Mouse (Mus musculus): ENCODE measurements around the gene Btg1-ps2. TPM values are rescaled to one million over a fixed set of nuclear protein-coding genes. Genes with fewer than 3 reads are reported as not detected.
"Not testable (repeated sequence)": the region's sequence is repeated elsewhere in the genome, so short reads cannot be mapped to it uniquely, and the experiment has no call there.

Gene Btg1-ps2
- total RNA-seq (2018; cell fraction: chromatin; rRNA removed), result not detected
- not detected for total RNA-seq (2018; cell fraction: cytosol; rRNA removed)
- not detected for total RNA-seq (2018; cell fraction: nucleus; rRNA removed)
- not detected in 3 replicates for polyA plus RNA-seq (2018)

DNA sequence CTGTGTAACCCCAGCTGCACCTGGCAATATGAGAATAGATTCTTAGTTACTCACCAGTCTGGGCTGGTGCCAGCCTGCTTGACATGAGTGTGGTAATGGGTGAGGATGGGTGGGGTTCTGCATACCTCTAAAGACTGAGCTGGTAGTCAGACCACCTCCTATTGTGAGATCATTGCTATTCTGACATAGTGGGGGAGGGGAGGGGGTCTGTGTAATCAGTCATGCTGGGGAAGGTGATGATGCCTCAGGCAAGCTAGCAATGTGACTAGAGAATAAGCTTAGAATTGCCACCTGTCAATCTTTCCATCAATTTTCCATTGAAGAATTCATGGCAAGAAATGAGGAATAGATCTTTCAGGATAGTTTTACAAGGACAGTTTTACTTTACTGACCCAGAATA, at the start of gene Btg1-ps2:
Gene Btg1-ps2, minus strand, starts transcription at position 101 of the 400 bp plus-strand sequence.
- H3K4me3 ChIP-seq (ENCODE audit: inconsistent target); H3K36me3 ChIP-seq (ENCODE audit: inconsistent target); H3K79me2 ChIP-seq (ENCODE audit: inconsistent target); H3K27ac ChIP-seq: not testable (repeated sequence)

DNA sequence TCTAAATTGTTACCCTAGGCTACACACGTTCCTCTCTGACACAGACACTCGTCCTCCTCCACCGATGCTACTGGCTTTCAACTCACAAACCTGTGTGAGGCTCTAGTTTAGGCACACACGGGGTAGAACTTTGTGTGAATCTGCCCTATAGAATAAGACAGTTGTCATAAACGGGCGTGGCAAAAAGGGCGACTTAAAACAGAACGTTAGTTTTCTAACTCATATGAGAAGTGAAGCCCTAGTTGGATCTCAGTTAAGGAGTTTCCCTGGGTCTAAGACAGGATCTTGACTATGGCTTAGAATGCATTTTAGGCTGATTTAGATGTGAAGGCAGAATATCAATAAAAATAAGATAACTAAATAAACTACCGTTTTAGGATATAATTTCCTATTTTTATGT, 42.1 kb upstream of the Btg1-ps2 start, which contains the start of gene Rhox11:
Gene Rhox11, minus strand, starts transcription at position 101 of the 400 bp plus-strand sequence.
- no peaks in the 10 kb centered on the region for H3K79me2 ChIP-seq (ENCODE audit: inconsistent target)
- no peak within 1 kb of the TSS for H3K27ac ChIP-seq
- no peak within 1 kb of the TSS for H3K4me3 ChIP-seq (ENCODE audit: inconsistent target)
- H3K36me3 ChIP-seq (ENCODE audit: inconsistent target), result no peaks in the 10 kb centered on the region
- 85% methylated on average over 9 of the region's 9 CpGs for WGBS (ENCODE audit: missing documents)

DNA sequence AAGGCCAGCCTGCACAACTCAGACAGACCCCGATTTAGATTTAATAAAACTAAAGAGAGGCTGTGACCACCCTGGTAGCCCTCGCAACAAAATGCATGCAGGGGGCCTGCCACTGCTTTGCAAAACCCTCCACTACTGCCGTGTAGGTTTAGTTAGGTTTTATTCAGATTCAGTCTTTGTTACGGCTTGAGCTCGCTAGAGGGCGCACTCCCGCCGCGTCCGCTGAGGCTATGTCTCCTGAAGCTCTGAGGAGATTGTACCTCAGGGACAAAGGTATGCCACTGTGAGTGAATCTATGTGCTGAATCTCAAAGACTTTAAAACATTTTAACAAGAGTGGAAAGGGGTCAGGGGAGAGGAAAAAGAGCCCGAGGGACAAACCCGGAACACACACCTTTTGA, 41.3 kb upstream of the Btg1-ps2 start:
- no peaks in the 10 kb centered on the region for H3K36me3 ChIP-seq (ENCODE audit: inconsistent target)

DNA sequence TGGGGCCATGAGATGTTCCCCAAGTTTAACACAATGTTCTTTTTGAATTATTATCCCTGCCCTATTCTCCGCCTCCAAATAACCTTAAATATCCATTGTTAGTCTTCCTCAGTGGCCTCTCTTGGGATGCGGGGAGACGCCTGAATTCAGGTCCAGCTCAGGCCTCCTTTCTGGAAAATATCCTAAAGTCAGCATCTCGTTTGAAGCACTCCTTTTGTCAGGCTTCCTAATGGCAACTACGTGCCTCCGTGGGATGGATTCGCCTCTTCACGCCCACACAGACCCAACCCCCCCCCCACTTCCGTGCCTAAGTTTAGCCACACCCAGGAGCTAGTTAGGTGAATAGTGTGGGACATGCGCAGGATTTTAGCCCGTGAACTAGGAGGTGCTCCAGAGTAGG, 23.3 kb upstream of the Btg1-ps2 start, which contains the start of gene Rhox10:
Gene Rhox10, plus strand, starts transcription at position 301 of the 400 bp plus-strand sequence.
- H3K27ac ChIP-seq, result no peak within 1 kb of the TSS
- H3K79me2 ChIP-seq (ENCODE audit: inconsistent target), result no peaks in the 10 kb centered on the region
- H3K4me3 ChIP-seq (ENCODE audit: inconsistent target), result no peak within 1 kb of the TSS
- 78% methylated on average over 11 of the region's 11 CpGs for WGBS (ENCODE audit: missing documents)
- H3K36me3 ChIP-seq (ENCODE audit: inconsistent target), result no peaks in the 10 kb centered on the region

More for the DNA sequence above, 41.3 kb upstream of the Btg1-ps2 start:
- H3K27ac ChIP-seq, result no peak overlapping the region
- no peaks in the 10 kb centered on the region for H3K79me2 ChIP-seq (ENCODE audit: inconsistent target)
- no peak overlapping the region for H3K4me3 ChIP-seq (ENCODE audit: inconsistent target)
- WGBS (ENCODE audit: missing documents), result 28% methylated on average over 12 of the region's 12 CpGs

DNA sequence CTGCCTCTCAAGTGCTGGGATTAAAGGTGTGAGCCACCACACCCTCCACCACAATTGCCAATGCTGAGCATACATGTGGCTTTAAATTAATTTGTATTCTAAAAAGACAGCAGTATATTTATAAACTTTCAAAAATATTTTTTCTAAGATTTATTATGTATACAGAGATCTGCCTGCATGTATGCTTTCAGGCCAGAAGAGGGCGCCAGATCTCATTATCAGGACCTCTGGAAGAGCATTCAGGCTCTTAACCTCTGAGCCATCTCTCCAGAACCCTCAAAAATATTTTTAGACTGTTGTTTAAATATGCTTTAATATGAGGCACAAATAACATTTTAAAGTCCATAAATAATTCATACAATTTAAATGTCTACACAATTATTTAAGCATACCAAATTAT, 18.6 kb upstream of the Btg1-ps2 start:
- Histone ChIP-seq H3K4me3 (ENCODE audit: inconsistent target) (no peak overlapping the region), H3K79me2 (ENCODE audit: inconsistent target) (no peaks in the 10 kb centered on the region), H3K27ac (no peak overlapping the region), H3K36me3 (ENCODE audit: inconsistent target) (no peaks in the 10 kb centered on the region)
- 0% methylated on average over 1 of the region's 1 CpGs for WGBS (ENCODE audit: missing documents)

DNA sequence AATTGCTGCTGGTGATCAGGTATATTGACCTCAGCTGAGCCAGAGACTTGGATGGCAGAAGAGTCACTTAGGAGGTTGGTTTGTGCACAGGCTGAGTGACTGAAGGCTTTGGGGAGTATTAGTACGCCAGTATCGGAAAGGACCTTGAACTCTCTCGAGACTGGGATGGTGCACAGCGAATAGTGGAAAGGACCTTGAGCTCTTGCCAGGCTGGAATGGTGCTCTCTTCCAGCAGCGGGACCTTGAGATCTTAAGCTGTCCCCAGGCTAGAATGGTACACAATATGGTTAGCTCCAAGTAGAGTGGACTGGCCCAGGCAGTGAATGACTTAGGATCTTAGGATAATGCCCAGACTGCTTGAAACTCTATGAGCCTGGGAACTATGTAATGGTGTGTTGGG, 3.2 kb downstream of the Btg1-ps2 start:
- WGBS (ENCODE audit: missing documents), result 100% methylated on average over 4 of the region's 5 CpGs
- Histone ChIP-seq H3K27ac (no peak overlapping the region), H3K4me3 (ENCODE audit: inconsistent target) (no peak overlapping the region), H3K79me2 (ENCODE audit: inconsistent target) (no peaks in the 10 kb centered on the region), H3K36me3 (ENCODE audit: inconsistent target) (no peaks in the 10 kb centered on the region)

DNA sequence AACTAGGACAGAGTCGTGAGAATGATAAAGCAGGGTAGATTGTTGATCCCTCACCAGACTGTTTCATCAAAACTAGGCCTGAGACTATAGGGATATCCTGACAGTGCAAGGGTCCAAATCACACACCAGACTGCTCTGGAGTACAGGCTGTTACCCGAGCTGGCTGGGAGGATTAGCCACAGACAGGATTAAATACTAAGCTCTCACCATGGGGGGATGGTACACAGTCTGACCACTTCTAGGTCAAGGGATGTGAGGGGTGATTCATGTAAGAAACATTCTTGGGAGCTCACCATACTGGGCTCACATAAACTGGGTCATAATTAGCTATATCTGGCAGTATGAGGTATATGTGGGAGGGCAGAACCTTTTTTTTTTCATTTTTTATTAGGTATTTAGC, 9.1 kb downstream of the Btg1-ps2 start:
- H3K4me3 ChIP-seq (ENCODE audit: inconsistent target), result no peak overlapping the region
- H3K79me2 ChIP-seq (ENCODE audit: inconsistent target), result no peaks in the 10 kb centered on the region
- no peak overlapping the region for H3K27ac ChIP-seq
- WGBS (ENCODE audit: missing documents), result 83% methylated on average over 2 of the region's 2 CpGs
- H3K36me3 ChIP-seq (ENCODE audit: inconsistent target), result no peaks in the 10 kb centered on the region

DNA sequence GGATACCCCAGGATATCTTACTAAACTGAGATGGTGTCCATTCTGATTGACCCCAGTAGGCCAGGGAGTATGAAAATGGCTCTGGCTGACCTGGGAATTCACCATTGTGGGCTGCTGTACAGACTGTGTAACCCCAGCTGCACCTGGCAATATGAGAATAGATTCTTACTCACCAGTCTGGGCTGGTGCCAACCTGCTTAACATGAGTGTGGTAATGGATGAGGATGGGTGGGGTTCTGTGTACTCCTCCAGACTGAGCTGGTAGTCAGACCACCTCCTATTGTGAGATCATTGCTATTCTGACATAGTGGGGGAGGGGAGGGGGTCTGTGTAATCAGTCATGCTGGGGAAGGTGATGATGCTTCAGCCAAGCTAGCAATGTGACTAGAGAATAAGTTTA, 24.3 kb downstream of the Btg1-ps2 start, which contains the start of gene Btg1-ps1:
Gene Btg1-ps1, minus strand, starts transcription at position 219 of the 400 bp plus-strand sequence.
- not testable (repeated sequence) for H3K4me3 ChIP-seq (ENCODE audit: inconsistent target); H3K27ac ChIP-seq; H3K36me3 ChIP-seq (ENCODE audit: inconsistent target); H3K79me2 ChIP-seq (ENCODE audit: inconsistent target)

DNA sequence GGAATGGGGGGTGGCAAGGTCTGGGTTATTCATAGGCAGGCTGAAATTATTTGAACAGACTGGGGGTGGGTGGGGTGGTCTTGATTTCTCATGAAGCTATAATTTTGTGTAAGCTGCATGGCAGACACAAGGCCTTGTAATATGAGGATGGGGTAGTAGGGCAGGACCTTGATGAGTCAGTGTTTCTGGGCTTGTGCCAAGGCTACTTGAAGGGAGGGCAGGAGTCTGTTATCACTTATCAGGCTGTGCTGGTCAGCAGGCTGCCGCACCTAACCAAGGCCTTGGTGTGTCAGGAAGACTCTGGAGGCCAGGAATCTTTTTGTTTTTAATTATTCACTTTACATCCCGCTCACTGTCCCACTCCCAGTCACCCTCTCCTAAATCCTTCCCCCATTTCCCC, 34.2 kb downstream of the Btg1-ps2 start:
- H3K36me3 ChIP-seq (ENCODE audit: inconsistent target), result no peaks in the 10 kb centered on the region
- H3K4me3 ChIP-seq (ENCODE audit: inconsistent target), result no peak overlapping the region
- no peak overlapping the region for H3K27ac ChIP-seq
- WGBS (ENCODE audit: missing documents), result 87% methylated on average over 2 of the region's 2 CpGs
- no peaks in the 10 kb centered on the region for H3K79me2 ChIP-seq (ENCODE audit: inconsistent target)

Other genes starting within 250 kb of the Btg1-ps2 start
- gene Rhox5, start 238.3 kb downstream of the Btg1-ps2 start, polyA plus RNA-seq (2018), result not detected in 3 replicates
- gene Rhox6, start 216.2 kb downstream of the Btg1-ps2 start, polyA plus RNA-seq (2018), result not detected in 3 replicates
- not detected in 3 replicates for gene Rhox7a, start 211.4 kb downstream of the Btg1-ps2 start, polyA plus RNA-seq (2018)
- gene Rhox8, start 164.2 kb downstream of the Btg1-ps2 start, polyA plus RNA-seq (2018), result not detected in 3 replicates
- gene Rhox7b, start 145.9 kb downstream of the Btg1-ps2 start, polyA plus RNA-seq (2018), result not detected in 3 replicates
- gene Rhox9, start 141.3 kb downstream of the Btg1-ps2 start, polyA plus RNA-seq (2018), result not detected in 3 replicates
- not detected in 3 replicates for gene Btg1-ps1, start 24.3 kb downstream of the Btg1-ps2 start, polyA plus RNA-seq (2018)
- gene Rhox10, start 23.4 kb upstream of the Btg1-ps2 start, polyA plus RNA-seq (2018), result not detected in 3 replicates
- not detected in 3 replicates for gene Rhox11, start 42.0 kb upstream of the Btg1-ps2 start, polyA plus RNA-seq (2018)
- not detected in 3 replicates for gene Rhox12, start 67.8 kb upstream of the Btg1-ps2 start, polyA plus RNA-seq (2018)
- gene Rhox13, start 78.1 kb upstream of the Btg1-ps2 start, polyA plus RNA-seq (2018), result not detected in 3 replicates
- 9.7 to 12.2 TPM (median 10.6 TPM) in 3 replicates for gene Zbtb33, start 146.7 kb upstream of the Btg1-ps2 start, polyA plus RNA-seq (2018)
- gene Tmem255a, start 209.3 kb upstream of the Btg1-ps2 start, polyA plus RNA-seq (2018), result not detected in 3 replicates

All from macrophage (primary cell).